Mouse (Mus musculus): Measurements from ENCODE around the gene Usp16.

Usp16 gene

DNA sequence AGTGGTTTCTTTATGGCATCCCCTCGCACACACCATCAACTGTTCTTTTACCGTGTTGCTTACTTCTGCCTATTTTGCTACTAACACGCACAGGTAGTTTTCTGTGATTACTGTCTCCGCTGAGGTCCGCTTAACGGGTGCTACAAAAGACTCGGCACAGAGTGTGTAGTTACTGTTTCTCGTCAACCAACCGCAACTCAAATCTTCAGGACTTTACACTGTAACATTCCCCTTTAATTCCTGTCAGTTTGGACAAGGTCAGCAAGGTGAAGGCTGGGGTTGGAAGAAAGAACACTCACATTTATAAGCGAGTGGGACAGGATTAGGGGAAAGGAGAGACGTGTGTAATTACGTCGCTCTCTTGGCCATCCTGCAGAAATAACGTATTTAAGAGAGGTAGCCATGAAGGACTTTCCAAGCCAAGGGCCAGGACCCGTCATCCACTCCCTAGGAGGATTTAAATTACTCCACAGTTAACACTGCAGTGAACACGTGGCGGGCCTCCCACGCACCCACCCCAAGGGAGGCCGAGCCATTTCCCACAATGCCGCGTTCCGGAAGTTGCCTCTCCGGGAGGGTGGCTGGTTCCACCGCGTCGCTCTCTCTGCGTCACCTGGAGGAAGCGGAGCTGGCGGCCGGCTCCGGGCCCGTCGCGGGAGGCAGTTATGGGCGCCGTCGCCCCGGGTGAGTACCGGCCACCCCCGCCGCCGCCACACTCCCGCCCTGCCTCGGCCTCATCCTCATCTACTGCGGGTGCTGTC lies at the start of gene Usp16:
Gene Usp16, plus strand, starts transcription at position 285 of the 761 bp plus-strand sequence.
- DNase-seq (ENCODE audit: low read depth) = peak; percentile 82

DNA sequence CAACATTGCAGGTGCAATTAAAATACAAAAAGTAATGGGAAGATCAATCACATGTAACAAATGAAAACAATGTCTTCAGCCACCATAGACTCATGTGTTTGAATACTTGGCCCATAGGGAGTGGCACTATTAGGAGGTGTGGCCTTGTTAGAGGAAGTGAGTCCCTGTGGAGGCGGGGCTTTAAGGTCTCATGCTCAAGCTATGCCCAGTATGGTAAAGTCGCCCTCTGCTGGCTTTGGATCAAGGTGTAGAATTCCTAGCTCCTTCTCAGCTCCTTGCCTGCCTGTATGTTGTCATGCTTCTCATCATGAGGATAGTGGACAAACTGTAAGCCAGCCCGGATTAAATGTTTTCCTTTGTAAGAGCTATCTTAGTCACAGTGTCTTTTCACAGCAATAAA lies 49.5 kb upstream of the Usp16 start:
- no peak for DNase-seq (ENCODE audit: low read depth)

DNA sequence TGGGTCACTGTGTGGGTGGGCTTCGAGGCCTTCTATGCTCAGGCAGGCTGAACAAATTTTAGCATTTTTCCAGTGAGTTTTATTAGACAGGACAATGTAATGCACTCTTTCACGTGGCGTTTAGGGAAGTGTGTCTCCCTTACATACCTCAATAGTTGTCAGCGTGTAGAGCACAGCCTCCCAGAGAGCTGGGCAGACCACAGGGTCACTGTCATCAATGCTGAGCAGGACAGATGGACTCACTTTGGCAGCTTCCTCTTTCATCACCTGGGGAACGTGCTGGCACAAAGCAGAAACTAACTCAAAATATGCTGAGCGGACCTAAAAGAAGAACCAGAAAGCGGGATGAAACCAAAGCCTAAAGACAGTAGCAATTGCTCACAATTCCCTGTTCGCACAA lies 33.8 kb upstream of the Usp16 start:
- no peak for DNase-seq (ENCODE audit: low read depth)

DNA sequence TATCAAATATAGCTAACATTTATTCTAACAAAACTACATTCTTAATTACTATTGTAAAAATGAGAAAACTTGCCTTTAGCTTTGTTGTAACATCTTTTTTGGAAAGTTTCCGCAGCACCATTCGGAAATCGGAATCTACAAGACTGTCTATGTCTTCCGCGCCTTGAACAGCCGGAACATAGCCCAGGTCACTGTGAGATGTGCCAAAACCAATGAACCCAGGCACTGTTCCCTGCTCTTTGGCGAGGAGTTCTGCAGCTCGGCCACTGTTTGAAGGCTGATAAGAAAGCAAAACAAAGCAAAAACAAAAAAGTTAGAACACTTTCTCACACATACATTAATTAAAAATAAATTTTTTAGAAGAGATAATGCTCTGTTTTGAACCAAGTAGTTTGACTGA lies 27.0 kb upstream of the Usp16 start:
- no peak for DNase-seq (ENCODE audit: low read depth)

DNA sequence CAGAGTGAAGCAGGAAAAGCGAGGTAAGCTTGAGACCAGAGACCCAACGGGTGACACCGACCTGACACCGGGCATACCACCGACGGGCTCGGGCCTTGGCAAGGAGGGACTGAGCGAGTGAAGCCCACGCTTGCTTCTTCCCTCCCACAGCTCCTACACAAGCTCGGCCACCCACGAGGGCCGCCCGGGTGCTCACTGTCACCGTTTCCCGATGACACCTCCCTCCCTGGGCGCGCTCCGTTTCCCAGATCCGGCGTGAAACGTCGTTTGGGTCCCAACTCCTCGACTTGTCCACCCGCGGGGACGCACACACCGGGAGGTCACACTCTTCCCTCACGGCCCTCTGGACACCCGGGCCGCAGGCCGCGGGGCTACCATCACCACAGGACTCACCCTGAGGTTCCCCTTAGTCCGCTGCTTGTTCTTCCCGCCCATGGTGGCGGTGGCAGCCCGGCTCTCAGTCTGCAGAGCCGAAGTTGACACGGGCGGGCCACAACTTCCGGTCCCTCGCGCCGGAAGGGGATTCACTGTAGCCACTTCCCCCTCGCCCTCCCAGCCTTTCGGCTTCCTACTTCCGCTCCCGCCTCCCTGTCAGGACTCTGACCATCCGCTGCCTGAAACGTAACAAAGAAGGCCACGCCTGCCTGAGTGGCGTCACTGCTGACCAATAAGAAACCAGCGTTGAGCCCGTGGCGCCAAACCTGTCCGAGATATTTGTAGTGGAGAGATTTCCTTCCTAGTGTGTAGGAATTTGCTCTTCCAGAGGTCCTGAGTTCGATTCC lies 22.3 kb upstream of the Usp16 start, which contains the start of gene Ltn1:
Gene Ltn1, minus strand, starts transcription at position 580 of the 782 bp plus-strand sequence.
- peak; percentile 98 for DNase-seq (ENCODE audit: low read depth)

DNA sequence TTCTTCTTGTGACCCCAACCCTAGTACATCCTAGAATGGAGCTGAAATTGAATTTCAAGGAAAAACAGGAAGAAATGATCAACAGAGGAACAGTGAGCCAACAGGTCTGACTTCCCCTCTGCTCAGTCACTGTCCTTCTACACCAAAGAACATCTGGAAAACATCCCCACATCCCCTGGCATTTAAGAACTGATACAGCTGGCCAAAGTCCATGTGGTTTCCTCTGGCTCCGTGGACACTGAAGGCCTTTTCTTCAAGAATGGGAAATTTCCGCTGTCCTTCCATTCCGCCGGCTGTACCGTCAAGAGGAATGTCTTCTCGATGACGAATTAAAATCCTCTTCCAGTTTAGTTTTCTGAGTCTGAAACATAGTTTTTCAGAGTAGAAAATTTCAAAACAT lies 20.2 kb upstream of the Usp16 start:
- no peak for DNase-seq (ENCODE audit: low read depth)

DNA sequence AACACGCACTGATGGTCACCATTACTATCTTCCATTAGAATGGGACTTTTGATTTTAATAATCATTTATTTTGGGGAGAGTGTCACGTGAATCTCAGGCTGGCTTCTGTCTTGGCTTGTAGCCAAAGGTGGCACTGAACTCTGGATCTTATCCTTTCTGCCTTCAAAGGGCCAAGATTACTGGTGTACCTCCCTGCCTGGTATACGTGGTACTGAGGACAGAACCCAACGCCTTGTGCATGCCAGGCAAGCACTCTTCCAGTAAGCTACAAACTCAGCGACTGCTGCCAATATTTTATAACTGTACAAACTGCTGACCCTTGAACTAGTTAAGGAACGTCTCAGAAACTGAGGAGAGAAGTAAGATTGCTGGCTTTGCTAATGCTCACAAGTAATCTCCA lies 19.6 kb upstream of the Usp16 start:
- DNase-seq (ENCODE audit: low read depth) = no peak

DNA sequence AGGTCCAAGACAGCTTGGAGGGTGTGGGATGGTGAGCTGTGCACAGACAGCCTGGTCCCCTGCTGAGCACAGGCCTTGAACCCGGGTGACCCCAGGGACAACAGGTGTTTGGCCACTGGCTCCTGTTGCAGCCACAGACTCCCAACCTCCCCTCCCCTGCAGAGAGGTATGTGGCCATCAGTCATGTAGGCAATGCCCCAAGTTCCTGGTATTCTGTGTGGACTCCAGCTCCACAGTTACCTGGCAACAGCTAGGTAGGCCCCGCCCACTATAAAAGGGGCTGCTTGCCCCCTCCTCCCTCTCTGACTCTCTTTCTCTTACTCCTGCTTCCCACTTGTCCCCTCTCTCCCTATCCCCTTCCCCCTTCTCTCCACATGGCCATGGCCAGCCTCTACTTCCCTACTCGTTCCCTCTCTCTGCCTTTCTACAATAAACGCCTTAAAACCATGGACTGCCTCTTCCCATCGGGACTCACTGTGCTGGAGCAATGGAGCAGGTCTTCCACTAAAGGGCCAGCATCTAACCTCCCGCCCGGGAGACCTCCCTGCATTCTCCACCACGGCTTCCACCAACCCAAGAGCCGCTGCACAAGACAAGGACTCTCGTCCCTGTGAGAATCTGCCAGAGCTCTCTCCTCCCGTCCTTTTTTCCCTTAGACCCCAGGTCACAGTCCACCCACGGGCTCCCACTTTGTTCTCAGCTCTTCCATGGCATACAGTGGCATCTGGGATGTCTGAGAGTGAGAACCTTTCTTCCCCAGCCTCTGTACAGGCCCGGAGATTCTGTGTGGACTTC lies 18.9 kb upstream of the Usp16 start:
- DNase-seq (ENCODE audit: low read depth) = no peak

DNA sequence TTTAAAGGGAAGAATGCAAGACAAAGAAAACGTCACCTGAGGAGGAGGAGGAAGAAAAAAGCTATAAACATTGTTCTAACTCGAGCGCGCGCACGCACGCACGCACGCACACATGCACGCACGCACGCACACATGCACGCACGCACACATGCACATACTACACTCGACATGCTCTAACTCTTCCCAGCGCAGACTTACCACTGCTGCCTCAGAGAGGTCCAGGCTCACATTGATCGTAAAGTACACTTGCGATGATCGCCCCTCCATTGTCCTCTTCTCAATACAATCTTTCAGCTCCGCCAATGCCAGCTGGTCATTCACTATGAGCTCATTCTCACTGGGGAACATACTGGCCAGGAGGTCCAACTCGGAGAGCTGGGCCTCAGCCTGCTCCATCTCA lies 17.4 kb upstream of the Usp16 start:
- DNase-seq (ENCODE audit: low read depth) = no peak

DNA sequence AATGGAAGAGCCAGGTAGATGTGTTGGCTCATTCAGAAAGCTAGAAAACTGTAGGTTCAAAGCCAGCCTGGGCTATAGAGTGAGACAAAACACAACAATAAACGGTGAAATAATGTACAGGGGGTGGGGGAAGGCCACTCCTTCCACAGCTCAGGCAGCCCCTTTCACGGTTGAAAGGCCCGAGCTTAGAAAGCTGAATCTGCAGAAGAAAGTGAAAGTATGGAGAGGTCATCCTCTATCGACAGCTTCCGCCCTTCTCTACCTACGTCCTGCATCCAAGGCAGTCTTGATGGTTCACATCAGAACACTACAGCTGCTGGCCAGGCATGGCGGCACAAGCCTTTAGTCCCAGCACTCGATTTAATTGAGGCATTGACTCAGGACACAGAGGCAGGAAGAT lies 15.8 kb upstream of the Usp16 start:
- DNase-seq (ENCODE audit: low read depth) = no peak

DNA sequence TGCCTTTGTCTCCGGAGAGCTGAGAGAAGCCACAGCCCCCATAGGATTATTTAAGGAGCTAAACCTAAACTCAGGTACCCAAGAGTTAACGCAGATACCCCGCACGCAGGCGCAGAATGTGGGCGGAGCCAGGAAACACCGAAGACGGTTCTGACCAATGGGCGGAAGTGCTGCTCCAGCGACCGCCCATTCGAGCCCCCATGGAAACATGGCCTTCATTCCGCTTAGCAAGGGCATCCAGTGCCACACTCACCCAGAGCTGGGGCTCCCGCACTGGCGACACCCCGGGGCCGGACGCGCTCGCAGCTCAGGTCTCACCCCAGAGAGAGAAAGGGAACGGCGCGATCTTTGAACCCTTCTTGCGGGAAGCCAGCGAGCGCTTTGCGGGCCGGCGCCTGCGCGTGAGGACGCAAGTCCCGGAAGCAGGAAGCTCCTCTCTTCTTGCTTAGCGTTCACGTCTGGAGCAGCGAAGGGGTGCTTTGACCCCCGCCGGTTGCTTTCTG lies 14.3 kb upstream of the Usp16 start, which contains the start of gene Rwdd2b:
Gene Rwdd2b, minus strand, starts transcription at position 390 of the 503 bp plus-strand sequence.
- DNase-seq (ENCODE audit: low read depth) = peak; percentile 89

DNA sequence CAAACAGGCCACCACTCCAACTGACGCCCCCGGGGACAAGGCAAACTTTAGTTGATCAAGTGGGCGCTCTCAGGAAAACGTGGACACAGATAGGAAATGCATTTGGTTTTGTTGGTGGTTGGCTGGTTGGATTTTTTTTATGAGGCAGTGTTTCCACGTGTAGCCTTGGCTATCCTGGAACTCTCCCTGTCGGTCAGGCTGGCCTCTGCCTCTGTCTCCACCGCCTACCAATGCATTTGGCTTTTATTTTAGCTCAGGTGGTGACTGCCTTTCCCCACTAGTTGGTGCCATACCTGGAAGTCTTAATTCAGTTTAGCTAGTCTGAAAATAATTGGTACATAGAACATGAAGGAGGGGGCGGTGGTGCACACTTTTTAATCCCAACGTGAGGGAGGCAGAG lies 13.4 kb upstream of the Usp16 start:
- DNase-seq (ENCODE audit: low read depth) = no peak

DNA sequence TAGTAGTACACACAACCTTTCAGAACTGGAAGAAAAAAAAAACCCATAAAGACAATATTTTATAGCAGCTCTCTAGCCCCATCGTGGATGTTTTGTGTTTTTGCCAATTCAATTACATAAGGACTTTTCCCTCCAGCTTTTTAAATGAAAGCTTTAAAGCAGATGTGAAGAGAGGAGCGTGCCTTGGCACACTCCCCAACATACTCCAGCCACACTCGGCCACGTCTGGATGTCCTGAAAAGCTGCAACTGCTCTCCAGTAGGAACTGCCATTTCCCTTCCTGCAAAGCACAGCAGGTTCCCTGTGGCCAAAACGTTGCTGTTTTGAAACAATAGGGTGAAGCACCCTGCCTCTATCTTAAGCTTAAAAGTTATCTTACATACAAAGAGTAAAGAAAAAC lies 12.2 kb upstream of the Usp16 start:
- DNase-seq (ENCODE audit: low read depth) = no peak

DNA sequence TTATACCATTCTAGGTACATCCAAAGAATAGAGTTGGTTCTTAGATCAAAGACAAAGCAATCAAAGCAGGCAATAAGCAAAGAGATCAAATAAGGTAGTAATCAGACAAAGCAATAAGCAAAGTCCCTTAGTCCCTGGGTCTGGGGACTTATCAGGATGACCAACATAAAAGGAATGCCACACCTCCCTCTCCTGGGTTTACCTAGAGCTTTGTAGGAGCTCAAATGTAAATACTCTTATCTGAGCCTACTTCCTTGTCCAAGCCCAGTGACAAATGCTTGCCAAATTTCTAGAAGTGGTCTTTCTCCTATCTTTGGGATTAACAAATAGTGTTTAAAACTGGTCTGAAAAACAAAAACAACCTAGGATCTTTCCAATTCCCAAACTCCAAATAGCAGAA lies 11.3 kb upstream of the Usp16 start:
- no peak for DNase-seq (ENCODE audit: low read depth)

DNA sequence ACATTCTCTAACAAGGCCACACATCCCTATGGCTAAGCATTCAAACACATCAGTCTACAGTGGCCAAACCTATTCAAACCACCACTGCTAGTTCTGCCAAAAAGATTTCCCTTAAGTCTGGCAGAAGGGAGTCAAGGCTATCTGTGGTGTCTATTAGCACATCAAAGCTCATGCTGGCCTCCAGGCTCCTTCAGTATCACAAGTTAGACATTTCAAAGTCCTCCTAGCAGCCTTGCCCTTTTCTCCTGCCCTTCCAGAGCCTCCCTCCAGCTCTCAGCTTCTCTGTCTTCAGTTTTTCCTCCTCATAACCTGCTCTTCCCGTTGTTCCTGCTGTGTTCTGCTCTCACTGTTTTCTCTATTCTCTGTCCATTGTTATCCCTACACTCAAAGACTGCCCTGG lies 10.4 kb upstream of the Usp16 start:
- no peak for DNase-seq (ENCODE audit: low read depth)

DNA sequence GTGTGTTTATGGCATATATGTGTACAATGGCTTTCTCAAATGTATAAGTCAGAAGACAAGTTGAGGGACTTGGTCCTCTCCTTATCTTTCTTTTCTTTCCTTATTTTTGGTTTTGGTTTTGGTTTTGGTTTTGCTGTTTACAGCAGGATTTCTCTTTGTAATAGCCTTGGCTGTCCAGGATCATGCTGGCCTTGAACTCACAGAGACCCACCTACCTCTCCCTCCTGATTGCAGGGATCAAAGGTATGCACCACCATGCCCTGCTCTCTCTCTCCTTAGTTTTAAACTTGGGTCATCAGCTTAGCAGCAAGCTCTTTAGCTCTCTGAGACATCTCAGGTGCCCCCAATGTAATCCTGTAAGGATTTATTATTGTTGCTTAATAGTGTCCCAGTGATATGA lies 9.4 kb upstream of the Usp16 start:
- no peak for DNase-seq (ENCODE audit: low read depth)

DNA sequence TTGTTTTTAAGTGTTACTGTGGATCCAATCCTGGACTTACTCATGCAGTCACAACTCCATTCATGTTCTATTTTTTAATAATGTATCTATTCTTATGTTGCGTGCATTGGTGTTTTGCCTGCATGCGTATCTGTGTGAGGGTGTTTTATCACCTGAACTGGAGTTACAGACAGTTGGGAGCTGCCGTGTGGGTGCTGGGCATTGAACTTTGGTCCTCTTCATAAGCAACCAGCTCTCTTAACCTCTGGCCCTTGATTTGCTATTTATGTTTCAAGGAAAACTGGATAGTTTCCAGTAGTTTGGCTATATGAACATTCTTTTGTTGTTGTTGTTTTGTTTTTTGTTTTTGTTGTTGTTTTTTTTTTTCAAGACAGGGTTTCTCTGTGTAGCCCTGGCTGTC lies 9.0 kb upstream of the Usp16 start:
- DNase-seq (ENCODE audit: low read depth) = no peak

DNA sequence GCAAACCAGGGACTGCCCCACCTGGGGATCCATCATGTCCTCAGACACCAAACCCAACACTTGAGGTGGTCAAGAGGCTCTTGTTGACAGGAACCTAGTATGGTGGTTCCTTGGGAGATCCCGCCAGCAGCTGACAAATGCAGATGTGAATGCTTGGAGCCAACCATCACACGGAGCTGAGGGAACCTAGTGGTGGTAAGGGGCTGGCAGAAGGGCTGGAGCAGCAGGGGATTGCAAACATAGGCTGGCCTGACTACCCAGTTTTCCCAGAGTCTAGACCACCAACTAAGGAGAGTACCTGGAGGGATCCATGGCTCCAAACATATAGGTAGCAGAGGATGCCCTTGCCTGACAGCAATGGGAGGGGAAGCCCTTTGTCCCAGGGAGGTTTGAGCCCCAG lies 1.3 kb upstream of the Usp16 start:
- DNase-seq (ENCODE audit: low read depth) = no peak

DNA sequence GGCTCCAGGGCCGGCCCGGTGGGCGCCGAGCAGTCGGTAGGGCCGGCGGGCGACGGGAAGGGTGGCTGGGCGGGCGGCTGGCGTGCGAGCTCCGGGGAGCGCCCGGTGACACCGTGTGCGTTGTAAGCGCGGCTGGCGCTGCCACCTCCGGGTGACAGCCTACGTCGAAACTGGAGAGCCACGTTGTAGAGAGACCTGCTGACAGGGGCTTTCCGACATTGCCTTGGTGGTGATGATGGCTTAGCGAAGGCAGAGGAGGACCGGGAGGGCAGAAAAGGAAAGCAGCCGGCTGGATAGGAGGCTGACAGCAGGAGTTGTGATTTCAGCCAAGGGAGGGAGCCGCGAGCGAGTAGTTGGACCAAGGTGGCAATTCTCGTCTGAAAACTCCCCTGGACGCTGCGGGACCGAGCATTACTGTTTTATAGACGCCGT lies 693 bp downstream of the Usp16 start:
- no peak for DNase-seq (ENCODE audit: low read depth)

DNA sequence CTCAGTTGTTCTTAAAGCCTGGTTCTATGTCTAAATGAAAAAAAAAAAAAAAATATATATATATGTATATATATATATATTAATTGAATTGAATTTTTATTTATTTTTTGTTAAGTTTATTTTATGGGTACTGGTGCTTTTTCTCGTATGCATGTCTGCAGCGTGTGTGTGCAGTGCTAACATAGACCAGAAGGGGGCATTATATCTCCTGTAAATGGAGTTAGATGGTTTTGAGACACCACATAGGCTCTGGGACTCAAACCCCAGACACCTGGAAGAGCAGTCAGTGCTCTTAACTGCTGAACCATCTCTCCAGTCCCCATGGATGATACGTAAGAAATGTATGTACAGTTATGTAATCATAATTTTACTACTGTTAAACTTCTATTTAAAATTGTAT lies 4.2 kb downstream of the Usp16 start:
- DNase-seq (ENCODE audit: low read depth) = no peak

DNA sequence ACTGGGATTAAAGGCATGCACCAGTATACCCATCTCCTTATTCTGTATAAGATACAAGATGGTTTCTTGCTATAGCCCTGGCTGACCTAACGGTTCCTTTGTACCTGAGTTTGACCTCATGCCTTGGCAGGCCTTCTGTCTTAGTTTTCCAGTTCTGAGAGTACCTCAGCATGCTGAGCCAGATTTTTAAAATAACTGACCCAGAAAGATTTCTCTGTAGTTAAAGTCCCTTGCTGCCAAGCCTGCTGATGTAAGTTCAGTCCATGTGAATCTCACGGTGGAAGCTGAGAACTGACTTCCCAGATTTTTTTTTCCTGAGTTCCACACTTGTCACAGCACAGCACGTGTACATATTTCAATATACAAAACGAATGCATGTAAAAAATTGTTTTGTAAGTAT lies 16.1 kb downstream of the Usp16 start:
- DNase-seq (ENCODE audit: low read depth) = no peak

DNA sequence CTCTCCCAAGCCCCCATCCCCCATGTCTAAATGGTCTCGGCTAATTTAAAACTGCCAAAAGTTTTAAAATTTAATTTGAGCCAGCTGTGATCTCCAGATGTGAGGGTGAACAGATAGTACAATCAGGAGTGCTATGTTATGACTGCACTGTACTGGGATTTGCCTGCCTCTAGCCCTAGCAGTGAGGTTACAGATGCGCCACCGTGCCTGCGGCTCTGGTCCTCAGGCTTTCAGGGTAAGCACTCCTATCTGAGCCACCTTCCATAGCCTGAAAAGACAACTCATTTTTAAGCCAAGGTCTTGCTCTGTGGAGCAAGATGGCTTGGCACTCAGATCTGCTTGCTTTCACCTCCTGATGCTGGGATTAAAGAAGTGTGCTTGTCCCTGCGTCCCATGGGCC lies 29.9 kb downstream of the Usp16 start:
- DNase-seq (ENCODE audit: low read depth) = no peak

Measured in fibroblast of lung, adult 2 months (primary cell).